Mouse (Mus musculus) cerebral cortex, adult 2 months (tissue): ENCODE data around the gene Zkscan7.

Experiments
- WGBS: fragments of 180-500 bp; shearing (Covaris S2); methylation state at CpG from one replicate; pipeline ENCODE4 v1.1.7; 2018; 5-methylcytosine and 5-hydroxymethylcytosine counted together

Gene Zkscan7

DNA sequence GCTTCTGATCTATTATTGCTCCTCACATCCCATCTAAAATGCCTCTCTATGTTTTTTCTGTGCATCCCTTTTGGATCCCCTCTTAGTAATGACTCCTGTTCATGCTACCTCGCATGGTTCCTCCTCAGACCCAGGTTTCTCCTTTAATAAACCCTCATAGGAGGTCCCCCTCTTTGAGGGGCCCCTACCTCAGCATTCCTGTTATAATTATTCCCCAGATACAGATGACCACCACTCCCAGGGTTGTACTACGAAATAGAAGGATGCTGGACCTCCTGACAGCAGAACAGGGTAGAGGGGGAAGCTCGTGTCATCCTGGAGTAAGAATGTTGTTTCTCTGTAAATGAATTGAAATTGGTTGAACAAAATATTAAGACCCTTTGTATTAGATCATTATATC lies at the start of gene Zkscan7:
Gene Zkscan7 (plus strand): TSS at position 301 of the 400 bp plus-strand sequence.
- WGBS, result 94% methylated on average over 3 of the region's 3 CpGs

DNA sequence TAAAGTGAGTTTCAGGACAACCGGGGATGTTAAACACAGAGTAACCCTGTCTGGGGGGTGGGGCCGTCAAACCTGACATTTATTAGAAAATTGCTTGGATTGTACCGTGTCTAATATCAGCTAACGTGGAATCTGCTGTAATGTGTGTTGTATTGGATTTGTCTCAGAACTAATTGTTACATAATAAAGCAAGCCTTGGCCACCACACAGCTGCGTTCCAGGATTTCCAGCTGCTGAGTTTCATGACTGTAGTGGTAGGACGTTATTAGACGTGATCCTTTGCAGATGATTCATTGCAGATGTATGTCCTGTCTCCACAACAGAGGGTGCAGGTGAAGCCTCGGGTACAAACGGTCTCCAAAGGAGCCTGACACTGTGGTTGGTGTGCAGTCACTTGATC lies 49.4 kb upstream of the Zkscan7 start:
- 66% methylated on average over 9 of the region's 9 CpGs for WGBS

DNA sequence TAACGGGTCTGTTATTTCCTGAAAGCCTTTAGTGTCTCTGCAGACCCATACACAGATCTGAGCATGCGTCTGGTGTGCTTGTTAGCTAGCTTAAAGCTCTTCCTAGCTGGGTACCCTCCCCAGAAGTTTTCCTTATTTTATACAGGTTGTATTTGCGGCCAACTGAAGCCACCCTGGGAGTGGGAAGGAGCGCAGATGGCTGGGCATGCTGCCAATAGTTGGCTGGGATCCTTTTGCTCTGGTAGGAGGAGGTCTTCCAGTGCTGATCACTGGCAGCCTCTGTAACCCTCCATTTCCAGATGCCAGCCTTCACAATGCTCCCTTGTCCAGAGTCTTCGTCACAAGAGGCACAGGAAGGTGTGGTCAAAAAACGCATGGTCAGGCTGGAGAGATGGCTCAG lies 48.7 kb upstream of the Zkscan7 start:
- WGBS, result 22% methylated on average over 6 of the region's 6 CpGs

DNA sequence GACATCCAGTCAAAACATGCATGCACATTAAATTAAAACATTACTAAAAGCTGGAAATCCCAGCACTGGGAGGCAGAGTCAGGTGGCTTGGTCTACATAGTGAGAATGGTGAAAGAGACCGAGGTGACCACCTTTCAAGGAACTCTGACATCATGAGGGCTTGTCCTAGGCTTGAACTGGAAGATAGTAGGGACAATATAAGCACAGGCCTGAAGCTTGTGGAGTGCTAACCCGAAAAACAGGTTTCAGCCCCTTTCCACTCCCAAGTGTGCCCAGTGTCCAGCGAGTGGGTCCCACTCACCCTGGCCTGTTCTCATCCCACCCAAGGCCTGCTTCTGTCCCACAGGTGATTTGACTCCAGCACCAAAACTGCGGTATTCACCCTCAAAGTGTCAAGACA lies 48.3 kb upstream of the Zkscan7 start:
- WGBS, result 81% methylated on average over 4 of the region's 4 CpGs

DNA sequence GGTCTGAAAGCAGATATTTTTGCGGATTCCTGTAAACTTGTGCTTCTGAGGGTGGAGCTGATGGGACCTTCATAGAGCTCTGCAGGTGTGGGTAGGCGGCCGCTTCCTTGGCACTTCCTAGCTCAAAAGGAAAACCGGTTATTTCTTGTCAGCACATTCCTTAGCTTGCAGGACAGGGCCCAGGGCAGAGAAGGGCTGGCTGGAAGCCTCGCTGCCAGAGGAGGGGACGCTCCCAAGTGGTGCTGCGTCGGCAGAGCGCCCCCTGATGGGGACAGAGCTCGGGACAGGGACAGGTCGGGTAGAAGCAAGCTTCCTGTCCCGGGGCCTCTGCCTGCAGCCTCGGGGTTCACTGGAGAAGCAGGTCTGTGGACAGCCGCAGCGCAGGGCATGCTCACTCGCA lies 47.8 kb upstream of the Zkscan7 start:
- 40% methylated on average over 16 of the region's 16 CpGs for WGBS

DNA sequence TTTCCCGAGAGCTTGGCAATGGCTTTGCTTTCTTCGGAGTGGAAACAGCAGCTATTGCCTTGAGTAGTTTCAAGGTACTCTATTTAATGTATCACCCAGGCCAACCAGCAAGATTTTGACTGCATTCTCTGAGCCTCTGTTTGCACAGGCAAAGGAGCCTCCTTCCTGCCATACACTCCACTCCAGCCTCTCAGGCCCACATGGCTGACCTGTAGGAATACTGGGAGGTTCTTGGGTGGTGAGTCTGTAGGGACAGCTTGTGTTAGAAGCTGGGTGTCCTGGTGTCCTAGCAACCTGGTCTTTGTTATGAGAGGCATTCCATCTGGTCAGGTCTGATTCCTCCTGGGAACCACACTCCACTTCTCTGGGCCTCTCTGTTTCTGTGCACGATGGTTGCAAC lies 41.7 kb upstream of the Zkscan7 start, which contains the start of gene Gm35549:
Gene Gm35549 (minus strand): TSS at position 276 of the 400 bp plus-strand sequence.
- 73% methylated on average over 3 of the region's 3 CpGs for WGBS

DNA sequence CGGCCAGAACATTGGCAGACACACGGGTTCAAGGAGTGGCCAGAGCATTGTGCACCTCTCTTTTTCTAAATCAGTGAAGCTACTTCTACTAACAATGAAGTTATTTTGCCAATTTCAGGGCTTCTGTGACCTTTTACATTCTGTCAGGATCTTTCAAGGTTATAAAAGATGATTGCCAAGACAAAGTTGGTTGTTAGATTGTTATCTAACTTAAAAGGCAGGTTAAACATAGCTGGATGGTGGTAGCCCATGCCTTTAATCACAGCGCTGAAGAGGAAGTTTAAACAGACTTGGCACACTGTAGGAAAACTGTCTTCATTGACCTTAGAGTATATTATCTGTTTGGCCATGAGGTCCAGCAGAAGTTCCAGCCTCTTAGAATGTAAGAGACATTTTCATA lies 39.9 kb upstream of the Zkscan7 start:
- 86% methylated on average over 3 of the region's 3 CpGs for WGBS

DNA sequence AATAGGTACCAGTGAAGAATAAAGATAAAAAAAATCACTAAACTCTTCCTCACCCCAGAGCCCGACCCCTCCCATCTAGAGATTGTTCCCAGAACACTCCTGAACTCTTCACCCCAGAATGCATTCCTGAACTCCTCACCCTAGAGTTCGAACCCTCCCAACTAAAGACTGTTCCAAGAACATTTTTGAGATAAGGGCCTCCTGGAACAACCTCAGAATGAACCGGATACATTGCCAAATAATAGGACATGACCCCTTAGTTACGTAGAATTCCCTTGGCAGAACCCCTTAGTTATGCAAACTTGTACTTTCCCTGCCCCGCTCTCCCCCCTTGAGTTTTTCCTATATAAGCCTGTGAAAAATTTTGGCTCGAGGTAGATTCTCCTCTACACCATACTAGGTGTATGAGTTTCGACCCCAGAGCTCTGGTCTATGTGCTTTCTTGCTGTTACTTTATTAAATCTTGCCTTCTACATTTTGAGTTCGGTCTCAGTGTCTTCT lies 37.6 kb upstream of the Zkscan7 start:
- WGBS, result 95% methylated on average over 7 of the region's 8 CpGs

DNA sequence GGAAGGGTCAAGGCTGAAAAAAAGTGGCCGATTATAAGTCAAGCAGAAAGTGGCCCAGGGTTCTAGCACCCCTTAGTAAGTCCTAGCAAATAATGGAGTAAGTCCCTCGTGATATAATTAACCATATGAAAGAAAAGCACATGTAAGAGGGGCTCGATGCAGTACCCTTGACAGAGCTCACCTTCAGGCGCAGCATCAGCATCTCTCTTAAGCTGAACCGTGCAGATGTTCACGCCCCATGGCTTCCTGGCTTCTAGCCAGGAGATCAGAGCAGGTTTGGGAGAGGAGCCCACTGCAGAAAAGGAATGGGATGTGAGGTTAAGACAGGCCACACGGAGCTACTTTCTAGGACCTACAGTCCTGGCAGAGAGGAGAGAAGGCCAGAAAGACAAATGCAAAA lies 31.0 kb upstream of the Zkscan7 start:
- 86% methylated on average over 7 of the region's 7 CpGs for WGBS

DNA sequence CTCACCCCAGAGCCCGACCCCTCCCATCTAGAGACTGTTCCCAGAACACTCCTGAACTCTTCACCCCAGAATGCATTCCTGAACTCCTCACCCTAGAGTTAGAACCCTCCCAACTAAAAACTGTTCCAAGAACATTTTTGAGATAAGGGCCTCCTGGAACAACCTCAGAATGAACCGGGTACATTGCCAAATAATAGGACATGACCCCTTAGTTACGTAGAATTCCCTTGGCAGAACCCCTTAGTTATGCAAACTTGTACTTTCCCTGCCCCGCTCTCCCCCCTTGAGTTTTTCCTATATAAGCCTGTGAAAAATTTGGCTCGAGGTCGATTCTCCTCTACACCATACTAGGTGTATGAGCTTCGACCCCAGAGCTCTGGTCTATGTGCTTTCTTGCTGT lies 30.3 kb upstream of the Zkscan7 start:
- 95% methylated on average over 2 of the region's 7 CpGs for WGBS

DNA sequence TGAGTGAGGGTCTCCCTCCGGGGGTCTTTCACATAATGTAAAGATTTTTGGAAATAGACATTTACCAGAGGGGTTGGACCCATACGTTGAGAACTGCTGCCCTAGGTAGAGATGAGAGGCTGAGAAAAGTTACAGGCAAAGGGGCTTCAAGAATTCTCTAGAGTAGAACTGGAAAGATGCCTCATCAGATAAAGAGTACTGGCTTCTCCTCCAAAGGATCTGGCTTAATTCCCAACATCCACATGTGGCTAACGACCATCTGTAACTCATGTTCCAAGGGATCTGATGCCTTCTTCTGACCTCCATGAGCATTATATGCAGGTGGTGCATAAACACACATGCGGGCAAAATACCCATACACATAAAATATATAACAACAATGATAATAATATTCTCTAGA lies 29.9 kb upstream of the Zkscan7 start:
- 89% methylated on average over 4 of the region's 4 CpGs for WGBS

DNA sequence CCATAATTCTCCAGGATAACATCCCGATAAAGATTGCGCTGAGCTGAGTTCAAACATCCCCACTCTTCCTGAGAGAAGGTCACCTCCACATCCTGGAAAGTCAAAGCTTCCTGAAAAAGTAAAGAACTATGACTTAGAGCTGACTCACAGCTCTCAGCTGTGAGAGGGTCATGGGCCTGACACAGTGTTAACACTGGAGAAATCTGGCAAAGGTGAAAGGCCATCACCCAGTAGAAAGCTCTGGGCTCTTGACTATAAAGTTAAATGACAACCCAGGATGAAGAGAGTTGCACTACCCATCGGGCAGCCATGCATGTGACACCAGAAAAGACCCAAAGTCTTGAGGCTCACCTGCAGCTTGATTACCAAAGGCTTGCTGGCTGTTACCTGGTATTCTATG lies 28.8 kb upstream of the Zkscan7 start:
- over 99% methylated on average over 3 of the region's 3 CpGs for WGBS

DNA sequence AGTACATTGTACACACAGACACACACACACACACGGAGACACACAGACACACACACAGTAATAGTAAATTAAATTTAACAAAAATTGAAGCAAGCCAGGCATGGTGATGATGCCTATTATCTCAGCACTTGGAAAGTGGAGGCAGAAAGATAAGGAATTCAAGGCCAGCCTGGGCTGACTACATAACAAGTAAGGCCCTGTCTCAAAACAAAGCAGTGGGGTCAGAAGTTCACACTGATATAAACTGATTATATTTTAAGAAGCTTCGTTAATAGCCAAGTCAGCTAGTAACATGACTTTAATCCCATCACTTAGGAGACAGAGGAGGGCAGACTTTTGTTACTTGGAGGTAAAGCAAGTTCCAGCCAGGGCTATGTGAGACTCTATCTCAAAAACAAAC lies 21.8 kb upstream of the Zkscan7 start:
- WGBS, result 76% methylated on average over 2 of the region's 2 CpGs

DNA sequence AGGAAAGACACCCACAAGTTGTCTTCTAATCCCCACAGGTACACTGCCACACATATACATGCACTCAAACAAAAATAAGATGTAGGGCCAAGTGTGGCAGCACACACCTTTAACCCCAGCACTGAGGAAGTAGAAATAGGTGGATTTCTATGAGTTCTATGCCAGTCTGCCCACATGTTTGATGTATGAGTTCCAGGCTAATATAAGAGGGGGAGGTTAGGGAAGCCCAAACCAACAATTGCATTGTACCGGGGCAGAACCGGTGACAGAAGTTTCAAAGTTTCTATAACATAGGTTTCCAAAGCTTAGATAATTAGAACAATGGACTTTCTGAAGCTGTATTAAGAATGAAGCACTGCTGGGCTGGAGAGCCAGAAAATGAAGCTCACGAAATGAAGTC lies 20.6 kb upstream of the Zkscan7 start:
- WGBS, result 36% methylated on average over 3 of the region's 3 CpGs

DNA sequence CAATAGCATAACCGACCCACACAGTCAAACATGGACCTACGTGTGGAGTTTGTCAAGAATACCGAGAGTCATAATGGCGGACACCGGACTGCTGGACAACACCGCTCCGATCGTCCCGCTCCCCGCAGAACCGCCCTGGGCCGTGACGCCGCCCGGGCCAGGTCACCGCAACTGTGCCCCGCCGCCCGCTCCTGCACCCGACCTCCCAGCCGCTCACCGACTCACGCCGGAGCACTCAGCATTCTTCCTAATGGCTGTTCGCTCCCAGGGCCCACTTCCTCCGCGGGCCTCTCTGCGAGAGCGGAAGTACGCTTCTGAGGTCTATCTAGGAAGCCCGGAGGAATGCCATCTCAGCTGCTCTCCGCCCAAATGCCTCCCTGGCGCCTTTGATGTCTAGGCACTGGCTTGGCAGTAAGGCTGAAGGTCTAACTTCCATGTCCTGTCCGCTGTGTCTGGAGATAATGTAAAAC lies 19.8 kb upstream of the Zkscan7 start, which contains the start of gene Zfp445:
Gene Zfp445 (minus strand): TSS at position 310 of the 470 bp plus-strand sequence.
- WGBS, result under 1% methylated on average over 34 of the region's 34 CpGs

DNA sequence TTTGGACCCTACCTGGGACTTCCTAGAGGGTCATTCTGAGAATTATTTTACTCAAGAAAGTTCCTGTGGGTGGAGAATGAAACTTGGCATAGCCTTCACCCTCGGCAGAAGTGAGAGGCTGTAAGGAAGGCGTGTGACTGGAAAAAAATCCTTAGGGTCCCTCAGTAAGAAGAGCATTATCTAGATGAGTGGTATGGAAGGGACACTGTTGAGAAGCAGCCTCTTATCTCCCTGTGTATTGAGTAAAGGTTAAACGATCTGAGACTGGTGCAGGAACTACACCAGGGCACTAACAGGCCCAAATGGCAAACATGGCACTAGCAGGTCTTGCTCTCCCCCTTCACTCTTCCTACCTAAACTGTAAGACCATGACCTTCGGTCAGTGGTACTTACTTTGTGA lies 19.3 kb upstream of the Zkscan7 start:
- 66% methylated on average over 4 of the region's 4 CpGs for WGBS

DNA sequence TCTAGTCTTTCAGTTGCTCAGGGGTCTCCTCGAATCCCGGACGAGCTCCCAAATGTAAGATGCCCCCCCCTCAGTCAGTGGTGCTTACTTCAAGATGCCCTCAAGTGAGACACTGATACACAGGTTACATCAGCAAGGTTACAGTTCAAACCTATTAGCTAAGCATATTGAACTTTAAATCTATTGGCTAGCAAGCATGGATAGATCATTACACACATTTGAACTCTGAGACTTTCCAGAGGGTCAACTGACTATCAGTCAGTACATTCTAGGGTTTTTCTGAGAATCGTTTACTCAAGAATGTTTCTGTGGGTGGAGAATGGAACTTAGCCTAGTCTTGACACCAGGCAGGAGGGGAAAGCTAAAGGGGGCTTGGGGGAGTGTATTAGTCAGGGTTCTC lies 12.9 kb upstream of the Zkscan7 start:
- 85% methylated on average over 4 of the region's 4 CpGs for WGBS

DNA sequence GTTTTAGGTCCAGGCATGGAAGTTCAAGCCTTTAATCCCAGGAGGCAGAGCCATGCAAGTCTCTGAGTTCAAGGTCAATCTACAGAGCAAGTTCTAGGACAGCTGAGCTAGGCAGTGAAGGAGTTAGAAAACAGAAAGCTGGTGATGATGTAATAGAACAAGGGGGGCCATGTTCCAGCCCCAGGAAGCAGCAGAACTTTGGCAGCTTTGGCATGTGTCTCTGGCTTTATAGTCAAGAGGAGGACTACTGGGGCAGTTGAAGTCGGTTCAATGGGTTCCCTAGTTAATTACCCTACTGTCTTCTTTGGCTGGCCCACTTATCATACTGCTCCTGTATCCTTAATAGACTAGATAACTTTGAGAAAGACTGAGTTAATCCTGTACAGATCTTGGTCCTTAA lies 10.8 kb upstream of the Zkscan7 start:
- 81% methylated on average over 1 of the region's 1 CpGs for WGBS

DNA sequence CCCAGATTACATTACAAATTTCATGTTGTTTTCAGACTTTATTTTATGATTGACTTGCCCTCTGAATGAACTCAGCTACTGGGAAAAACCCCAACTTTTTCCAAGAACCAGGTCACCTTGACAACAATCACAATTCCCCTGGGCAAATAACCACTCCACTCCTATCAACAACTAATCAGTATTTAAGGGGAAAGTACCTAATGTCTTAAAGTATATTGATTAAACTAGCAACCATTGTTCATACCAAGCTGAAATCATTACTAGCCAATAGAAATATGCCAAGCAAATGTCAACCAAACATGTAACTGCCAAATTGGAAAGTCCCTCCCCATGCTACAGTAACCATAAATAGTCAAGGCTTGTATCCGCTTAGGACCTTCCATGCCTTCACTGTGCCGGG lies 10.3 kb upstream of the Zkscan7 start:
- 94% methylated on average over 2 of the region's 2 CpGs for WGBS

DNA sequence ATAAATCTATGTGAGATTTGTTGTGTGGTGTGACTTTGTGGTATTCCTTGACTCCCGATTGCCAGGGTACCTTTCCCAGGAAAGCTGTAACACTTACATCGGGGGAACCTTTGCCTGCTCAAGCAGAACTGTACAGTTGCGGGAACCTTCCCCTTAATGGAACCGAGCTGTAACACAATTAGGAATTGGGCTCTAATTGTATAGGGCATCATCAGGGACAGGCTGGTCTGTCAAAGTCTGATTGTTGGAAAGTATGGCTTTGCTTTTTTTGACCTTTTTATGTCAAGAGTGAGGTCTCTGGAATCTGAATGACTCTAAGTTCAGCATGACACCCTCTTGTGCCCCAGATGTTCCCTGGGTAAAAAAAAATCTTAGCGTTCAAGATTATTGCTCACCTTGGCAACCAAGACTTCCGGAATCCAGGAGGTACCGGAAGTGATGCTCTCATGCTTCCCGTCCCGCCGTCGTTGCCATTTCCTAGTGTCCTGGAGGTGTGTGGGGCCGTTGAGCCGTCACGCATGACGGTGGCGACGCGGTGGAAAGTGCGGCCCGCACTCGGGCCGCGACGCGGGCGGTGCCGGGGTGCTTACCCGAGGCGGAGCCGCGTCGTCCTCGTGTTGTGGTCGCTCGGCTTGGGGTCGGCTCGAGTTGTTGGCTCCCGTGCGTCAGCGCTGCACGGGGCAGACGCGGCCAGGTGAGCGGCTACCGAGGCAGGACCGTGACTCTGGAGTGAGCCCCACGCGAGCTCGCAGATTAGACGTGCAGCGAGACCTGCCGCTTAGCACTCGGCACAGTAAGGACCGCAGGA lies 1.1 kb downstream of the Zkscan7 start:
- WGBS, result 6% methylated on average over 54 of the region's 54 CpGs

DNA sequence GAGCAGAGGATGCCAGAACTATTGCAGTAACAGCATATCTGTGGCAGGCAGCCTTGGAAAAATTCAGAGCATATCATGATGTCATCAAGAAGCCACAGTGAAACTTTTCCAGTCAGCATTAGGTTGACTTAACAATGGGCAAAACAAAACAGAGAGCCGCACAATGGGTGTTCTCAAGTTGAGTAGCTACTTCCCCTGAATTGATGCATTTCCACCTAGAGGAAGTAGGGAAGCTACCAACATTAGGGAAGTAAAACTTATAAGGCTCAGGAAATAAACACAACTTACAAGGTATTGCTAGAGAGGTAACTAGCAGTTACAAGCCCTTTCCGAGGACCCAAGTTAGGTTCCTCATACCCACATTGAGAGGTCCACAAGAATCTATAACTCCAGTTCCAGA lies 15.6 kb downstream of the Zkscan7 start:
- 94% methylated on average over 2 of the region's 2 CpGs for WGBS

DNA sequence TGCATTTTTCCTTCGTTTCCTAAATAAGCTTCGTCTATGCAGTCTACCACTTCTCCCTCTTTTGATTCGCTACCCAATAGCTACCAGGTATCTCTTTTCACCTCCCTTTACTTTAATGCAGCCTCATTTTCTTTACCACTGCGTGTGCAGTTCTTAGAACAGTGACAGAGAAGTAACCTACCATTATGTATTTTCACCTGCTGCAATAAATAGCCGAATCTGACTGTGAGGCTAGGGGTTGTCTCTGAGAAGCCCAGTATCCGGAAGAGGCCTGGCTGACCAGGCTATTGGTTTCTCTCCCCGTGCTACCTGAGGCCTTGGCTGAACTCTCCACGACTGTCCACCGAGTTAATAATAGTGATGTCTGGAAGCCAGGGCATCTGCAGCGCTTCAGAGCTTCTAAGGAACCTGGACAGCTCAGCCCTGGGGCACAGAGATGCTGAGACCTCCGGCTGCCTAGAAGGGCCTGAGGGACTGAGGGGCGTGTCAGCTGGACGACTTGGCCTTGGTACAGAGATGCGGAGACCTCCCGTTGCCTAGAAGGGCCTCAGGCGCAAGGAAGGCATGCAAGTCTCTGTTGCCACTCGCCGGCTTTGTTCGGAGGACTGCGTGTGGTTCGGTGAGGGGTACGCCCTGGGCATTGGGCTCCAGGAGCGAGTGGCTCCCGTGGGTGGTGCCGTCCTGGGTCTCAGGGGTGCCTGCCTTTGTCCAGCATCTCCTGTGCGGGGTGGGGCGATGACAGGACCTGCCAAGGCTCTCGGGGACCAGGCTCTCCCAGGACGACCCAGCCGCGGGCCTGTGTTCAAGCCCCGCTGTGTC lies 17.4 kb downstream of the Zkscan7 start:
- 22% methylated on average over 32 of the region's 32 CpGs for WGBS

DNA sequence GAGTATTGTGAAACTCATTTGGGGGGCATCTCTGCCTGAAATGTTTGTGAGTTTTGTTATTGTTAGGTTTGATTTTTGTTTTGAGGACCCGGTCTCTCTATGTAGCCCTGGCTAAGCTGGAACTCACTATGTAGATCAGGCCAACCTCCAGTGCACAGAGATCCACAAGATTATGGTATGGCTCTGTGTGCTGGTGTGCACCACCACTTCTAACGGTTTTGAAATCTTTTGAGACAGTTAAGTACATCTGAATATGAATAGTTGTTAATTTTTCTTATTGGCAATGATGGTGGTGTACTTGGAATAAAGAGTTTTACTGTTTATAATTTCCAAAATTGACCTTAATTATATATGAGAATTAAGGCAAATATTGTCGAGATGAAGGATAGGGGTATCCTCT lies 37.0 kb downstream of the Zkscan7 start:
- WGBS, result 47% methylated on average over 3 of the region's 3 CpGs
